Mouse (Mus musculus): ENCODE results near the gene Unc13a. TPM values are rescaled to one million over a fixed set of nuclear protein-coding genes. Genes with fewer than 3 reads are reported as not detected.

The Unc13a gene
- total RNA-seq, 2 experiments from 2014 or later: 226 to 246 TPM

DNA sequence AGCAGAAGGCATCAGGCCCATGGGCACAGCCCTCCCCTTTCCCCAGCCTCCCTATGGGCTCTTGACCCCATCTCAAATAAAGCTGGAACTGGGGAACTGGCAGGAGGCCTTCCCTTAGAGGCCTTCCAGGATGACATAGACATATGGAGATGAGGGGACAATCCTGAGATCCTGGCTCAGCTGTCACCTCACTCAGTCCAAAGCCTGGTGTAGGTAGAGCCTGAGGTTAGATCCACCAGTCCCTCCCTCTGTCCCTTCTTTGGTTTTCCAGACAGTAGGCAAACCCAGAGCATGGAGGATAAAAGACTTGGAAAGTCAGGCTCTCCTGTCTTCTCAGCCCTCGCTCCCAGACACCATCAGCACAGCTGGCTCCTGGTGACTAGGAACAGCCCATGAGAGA, 4.7 kb downstream of the Unc13a start:
- no peak for DNase-seq (ENCODE audit: low spot score in 2 of 2)

- DNase-seq (ENCODE audit: low spot score in 2 of 2): no peak
These were observed 6.0 kb downstream of the Unc13a start for GRCm38 (mm10) chr8:71665331-71666130.

- DNase-seq (ENCODE audit: low spot score in 2 of 2): peak; percentile 81 to 92
These were observed 11.0 kb downstream of the Unc13a start for GRCm38 (mm10) chr8:71660325-71661120.

DNA sequence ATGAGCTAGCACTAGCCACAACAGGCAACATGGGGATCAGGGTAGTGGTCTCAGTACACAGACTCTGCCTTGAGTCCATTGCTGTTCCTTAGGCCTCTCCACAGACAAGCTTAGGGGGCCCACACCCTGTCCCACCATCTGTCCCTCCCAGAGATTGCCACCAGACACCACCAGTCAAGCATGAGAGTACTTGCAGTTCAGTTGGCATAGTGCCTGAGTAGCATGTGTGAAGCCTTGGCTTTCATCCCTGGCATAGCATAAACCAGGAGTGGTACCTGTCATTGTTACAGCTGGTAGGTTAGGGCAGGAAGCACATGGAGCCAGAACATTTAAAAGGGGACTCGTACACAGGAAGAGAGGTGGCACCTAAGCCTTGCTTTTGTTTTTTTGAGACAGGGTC, 11.8 kb downstream of the Unc13a start:
- no peak for DNase-seq (ENCODE audit: low spot score in 2 of 2)

GRCm38 (mm10) chr8:71658515-71659049, 13.0 kb downstream of the Unc13a start:
- no peak for DNase-seq (ENCODE audit: low spot score in 2 of 2)

- no peak for DNase-seq (ENCODE audit: low spot score in 2 of 2)
These were observed 13.7 kb downstream of the Unc13a start for GRCm38 (mm10) chr8:71657816-71658215.

DNA sequence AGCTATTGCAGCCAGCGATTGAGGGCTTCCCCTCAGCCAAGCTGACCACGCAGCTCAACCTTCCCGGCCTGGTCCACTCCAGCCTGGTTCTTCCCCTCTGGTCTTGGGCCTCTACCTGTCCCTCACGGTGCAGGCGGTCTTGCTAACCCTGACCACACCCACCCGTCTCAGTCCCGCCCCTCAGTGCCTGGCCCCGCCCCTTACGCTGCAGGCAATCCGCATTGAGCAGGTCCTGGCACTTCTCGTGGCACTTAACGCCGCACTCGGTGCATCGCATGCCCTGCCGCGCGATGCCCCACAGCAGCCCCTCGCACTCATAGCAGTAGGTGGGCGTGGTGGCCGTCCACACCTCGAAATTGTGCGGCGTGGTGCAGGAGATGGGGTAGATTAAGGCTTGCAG, 17.0 kb downstream of the Unc13a start:
- DNase-seq (ENCODE audit: low spot score in 2 of 2): no peak

GRCm38 (mm10) chr8:71645510-71645909, 26.0 kb downstream of the Unc13a start:
- no peak for DNase-seq (ENCODE audit: low spot score in 2 of 2)

DNA sequence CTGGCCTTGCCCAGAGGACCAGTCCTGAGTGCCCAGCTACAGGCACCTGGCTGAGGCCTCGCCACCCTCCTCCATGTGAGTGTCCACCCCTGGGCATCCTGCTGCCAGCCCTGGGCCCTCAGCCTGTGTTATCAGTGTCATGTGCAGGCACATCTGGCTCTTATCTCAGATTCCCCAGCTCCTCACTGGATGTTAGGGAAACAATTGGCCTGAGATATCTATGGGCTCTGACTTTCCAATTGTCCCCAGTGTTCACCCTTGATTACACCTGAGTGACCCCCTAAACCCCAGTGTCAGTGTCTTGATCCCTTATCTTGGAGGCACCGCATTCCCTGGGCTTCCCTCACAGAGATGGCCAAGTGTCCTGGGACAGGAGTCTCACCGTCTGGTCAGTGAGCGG, 32.2 kb downstream of the Unc13a start:
- DNase-seq (ENCODE audit: low spot score in 2 of 2): no peak

- DNase-seq (ENCODE audit: low spot score in 2 of 2): no peak
These were observed 33.2 kb downstream of the Unc13a start for GRCm38 (mm10) chr8:71638321-71638720.

- no peak for DNase-seq (ENCODE audit: low spot score in 2 of 2)
These were observed 34.1 kb downstream of the Unc13a start for GRCm38 (mm10) chr8:71637149-71638095.

- no peak for DNase-seq (ENCODE audit: low spot score in 2 of 2)
These were observed 37.4 kb downstream of the Unc13a start for GRCm38 (mm10) chr8:71633981-71634667.

- no peak for DNase-seq (ENCODE audit: low spot score in 2 of 2)
These were observed 38.4 kb downstream of the Unc13a start for GRCm38 (mm10) chr8:71633164-71633563.

GRCm38 (mm10) chr8:71631897-71632296, 39.7 kb downstream of the Unc13a start:
- no peak for DNase-seq (ENCODE audit: low spot score in 2 of 2)

DNA sequence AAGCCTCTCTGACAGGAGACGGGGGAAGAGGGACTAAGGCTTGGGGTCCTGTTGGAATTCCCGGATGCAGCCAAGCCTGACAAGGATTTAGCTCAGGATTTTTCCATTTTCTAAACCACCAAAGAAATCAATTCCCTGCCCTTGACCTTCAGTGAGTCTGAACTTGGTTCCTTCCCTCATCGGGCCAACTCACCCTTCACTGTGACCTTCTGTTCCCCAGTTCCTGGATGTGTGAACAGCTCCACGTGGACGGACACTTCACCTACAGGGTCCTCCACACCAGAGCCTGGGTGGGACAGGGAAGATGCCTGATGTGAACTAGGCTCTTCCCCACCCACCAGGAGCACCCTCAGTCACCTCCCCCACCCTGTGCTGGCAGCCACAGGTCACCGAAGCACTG, 40.8 kb downstream of the Unc13a start:
- no peak for DNase-seq (ENCODE audit: low spot score in 2 of 2)

GRCm38 (mm10) chr8:71629781-71630212, 41.8 kb downstream of the Unc13a start:
- DNase-seq (ENCODE audit: low spot score in 2 of 2): no peak

GRCm38 (mm10) chr8:71629096-71629697, 42.4 kb downstream of the Unc13a start:
- DNase-seq (ENCODE audit: low spot score in 2 of 2): peak; percentile 87 to 88

GRCm38 (mm10) chr8:71628396-71629095, 43.0 kb downstream of the Unc13a start:
- DNase-seq (ENCODE audit: low spot score in 2 of 2): no peak

Measured in layer of hippocampus, adult 18-20 months (tissue).